8 mouse cellular contexts compared by ENCODE assay signal in the genomic region with DNA sequence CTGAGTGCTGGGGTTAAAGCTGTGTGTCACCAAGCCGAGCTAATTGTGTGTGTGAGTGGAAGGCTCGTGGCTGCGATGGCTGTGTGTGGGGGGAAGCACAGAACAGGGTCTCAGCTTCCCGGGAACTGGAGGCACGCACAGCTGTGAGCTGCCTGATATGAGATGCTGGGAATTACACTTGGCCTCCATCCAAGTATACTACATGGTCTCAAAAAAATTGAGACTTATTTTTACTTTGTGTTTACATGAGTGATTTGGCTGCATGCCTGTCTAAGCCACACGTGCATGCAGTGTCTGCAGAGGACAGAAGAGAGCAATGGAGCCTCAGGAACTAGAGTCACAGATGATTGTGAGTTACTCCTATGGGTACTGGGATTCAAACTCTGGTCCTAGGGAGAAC. TPM values are rescaled to one million over a fixed set of nuclear protein-coding genes. Genes with fewer than 3 reads are reported as not detected.
DNase-seq lines count a peak whose midpoint lies in the region; ATAC-seq lines count a peak whose summit lies in the region.

No protein-coding gene starts in this region.

- H3K4me1 ChIP-seq in kidney, embryonic 15.5 days, result 0 out of 2 replicates have a peak, but pooled peaks cover 10% of the 10 kb centered on the region
- H3K4me1 ChIP-seq in heart, embryonic 12.5 days (replicated peaks), result peaks cover 32% of the 10 kb centered on the region

- DNase-seq in kidney, adult 8-10 months, result no peak
- DNase-seq in NIH3T3 (ENCODE audit: low read depth), result peak; percentile 67
- DNase-seq in lung, postnatal 10 days, result peak; percentile 74
- no peak for DNase-seq in yolk sac, embryonic 10.5 days (ENCODE audit: low spot score)
- no peak for DNase-seq in spleen, postnatal 4 days (ENCODE audit: low spot score in 2 of 2)
- DNase-seq in cerebellum, postnatal 36 days, result no peak

- no peak overlapping the region for H3K9ac ChIP-seq in kidney, embryonic 15.5 days
- H3K9ac ChIP-seq in heart, embryonic 12.5 days, result no peak overlapping the region

- H3K36me3 ChIP-seq in kidney, embryonic 15.5 days, result peaks cover 36% of the 10 kb centered on the region
- H3K36me3 ChIP-seq in heart, embryonic 12.5 days, result peaks cover 35% of the 10 kb centered on the region

- WGBS in kidney, embryonic 15.5 days, result 15% methylated on average over 6 of the region's 6 CpGs
- 8% methylated on average over 6 of the region's 6 CpGs for WGBS in heart, embryonic 12.5 days

- no peak overlapping the region for H3K4me3 ChIP-seq in kidney, embryonic 15.5 days (replicated peaks)
- no peak overlapping the region for H3K4me3 ChIP-seq in heart, embryonic 12.5 days

- peak; percentile 76 for ATAC-seq in kidney, embryonic 15.5 days (replicated peaks; ENCODE audit: low FRiP score)
- peak; percentile 75 for ATAC-seq in heart, embryonic 12.5 days (ENCODE audit: insufficient number of reproducible peaks, low FRiP score)

- H3K4me2 ChIP-seq in kidney, embryonic 15.5 days, result no peak overlapping the region
- peak overlapping the region; percentile 28; the same call in 1 of the 2 replicates for H3K4me2 ChIP-seq in heart, embryonic 12.5 days

- H3K9me3 ChIP-seq in kidney, embryonic 15.5 days (replicated peaks), result no peaks in the 10 kb centered on the region
- H3K9me3 ChIP-seq in heart, embryonic 12.5 days (replicated peaks), result no peaks in the 10 kb centered on the region

- peak overlapping the region; percentile 42; the same call in 1 of the 2 replicates for H3K27ac ChIP-seq in kidney, embryonic 15.5 days
- H3K27ac ChIP-seq in heart, embryonic 12.5 days (ENCODE audit: poor library complexity, severe bottlenecking), result peak overlapping the region; percentile 62; the same call in 1 of the 2 replicates

- no peaks in the 10 kb centered on the region for H3K27me3 ChIP-seq in kidney, embryonic 15.5 days
- H3K27me3 ChIP-seq in heart, embryonic 12.5 days (replicated peaks), result no peaks in the 10 kb centered on the region

RNA-seq across cellular contexts. Expression of a gene that starts 9.4 kb away (rescaled TPM):
- polyA plus RNA-seq in kidney, embryonic 15.5 days (2015; fragmentation: Nextera tagmentation; extraction: Ambion mirVana), result 168 and 169 TPM in 2 replicates
- 112 and 117 TPM in 2 replicates for polyA plus RNA-seq in heart, embryonic 12.5 days (2016; fragmentation: Nextera tagmentation; extraction: Ambion mirVana)

RNA-seq across cellular contexts. Expression of a gene that starts 9.7 kb away (rescaled TPM):
- 48.1 and 48.7 TPM in 2 replicates for polyA plus RNA-seq in kidney, embryonic 15.5 days (2015; fragmentation: Nextera tagmentation; extraction: Ambion mirVana)
- polyA plus RNA-seq in heart, embryonic 12.5 days (2016; fragmentation: Nextera tagmentation; extraction: Ambion mirVana), result 26.0 and 26.9 TPM in 2 replicates

RNA-seq across cellular contexts. Expression of a gene that starts 51.2 kb away (rescaled TPM):
- 1.9 and 2.6 TPM in 2 replicates for polyA plus RNA-seq in kidney, embryonic 15.5 days (2015; fragmentation: Nextera tagmentation; extraction: Ambion mirVana)
- 1.4 and 1.6 TPM in 2 replicates for polyA plus RNA-seq in heart, embryonic 12.5 days (2016; fragmentation: Nextera tagmentation; extraction: Ambion mirVana)

RNA-seq across cellular contexts. Expression of a gene that starts 51.3 kb away (rescaled TPM):
- 207 and 231 TPM in 2 replicates for polyA plus RNA-seq in kidney, embryonic 15.5 days (2015; fragmentation: Nextera tagmentation; extraction: Ambion mirVana)
- polyA plus RNA-seq in heart, embryonic 12.5 days (2016; fragmentation: Nextera tagmentation; extraction: Ambion mirVana), result 213 and 235 TPM in 2 replicates

Comparison
In these comparisons a context has a peak if more than half of its experiments do, and no peak if none do; other contexts are left out.
1. DNase-seq: peak in NIH3T3 (single experiment) and lung, postnatal 10 days (single experiment); none in kidney, adult 8-10 months (0 of 2), yolk sac, embryonic 10.5 days (single experiment), spleen, postnatal 4 days (0 of 2) and cerebellum, postnatal 36 days (0 of 2).